Mouse (Mus musculus) cortical plate, adult 2 months (tissue): ENCODE data around the gene Prdm11.

Source experiments
- CTCF ChIP-seq: fragments of 200-500 bp; IDR thresholded peaks from 2 replicates; pipeline ENCODE4 v1.5.1; 2011; ENCODE audit warnings: mild to moderate bottlenecking, control low read depth, low read length; ENCODE audit not compliant: insufficient read depth; ENCODE audit errors: extremely low read depth
- POLR2A ChIP-seq: fragments of 200-500 bp; IDR thresholded peaks from 2 replicates; pipeline ENCODE4 v1.6.1; 2011; ENCODE audit warnings: mild to moderate bottlenecking, low read length, control low read depth; ENCODE audit not compliant: insufficient read depth; ENCODE audit errors: extremely low read depth

- TF ChIP-seq POLR2A (no peak), CTCF (no peak)
Measured at GRCm38 (mm10) chr2:92934312-92934982, 111.5 kb downstream of the Prdm11 start.
